Mouse (Mus musculus) myocyte (in vitro differentiated cells): Measurements from ENCODE around the gene Lztfl1.

Source experiments
- CEBPB ChIP-seq: IDR thresholded peaks from 2 replicates; pipeline ENCODE4 v1.6.1; 2011; ENCODE audit warnings: mild to moderate bottlenecking, moderate library complexity; ENCODE audit not compliant: poor library complexity, insufficient read depth, severe bottlenecking
- E2F4 ChIP-seq: IDR thresholded peaks from one replicate; pipeline ENCODE4 v1.6.1; 2011; ENCODE audit warnings: mild to moderate bottlenecking, control low read depth, moderate library complexity; ENCODE audit not compliant: insufficient read depth
- MAX ChIP-seq: IDR thresholded peaks from one replicate; pipeline ENCODE4 v1.6.1; 2011; ENCODE audit warnings: low read depth, mild to moderate bottlenecking, control low read depth
- MYOD1 ChIP-seq, 3 experiments: IDR thresholded peaks; one replicate each; pipeline ENCODE4 v1.6.1; 2011; ENCODE audit warnings: control low read depth in 2 of 3, low read depth in 2 of 3, mild to moderate bottlenecking in 2 of 3, moderate library complexity in 1 of 3; ENCODE audit not compliant: insufficient read length in 2 of 3, control insufficient read depth in 1 of 3
- MYOG ChIP-seq, 3 experiments: IDR thresholded peaks; one replicate each; pipeline ENCODE4 v1.6.1; 2011; ENCODE audit warnings: control low read depth in 2 of 3, low read depth in 2 of 3, mild to moderate bottlenecking in 2 of 3; ENCODE audit not compliant: insufficient read length in 2 of 3, control insufficient read depth in 1 of 3, insufficient read depth in 1 of 3
- POLR2A ChIP-seq: IDR thresholded peaks from one replicate; pipeline ENCODE4 v1.6.1; 2011; ENCODE audit warnings: low read depth, mild to moderate bottlenecking, control low read depth, moderate library complexity; ENCODE audit not compliant: insufficient read length
- POLR2AphosphoS2 ChIP-seq: IDR thresholded peaks from one replicate; pipeline ENCODE4 v1.6.1; 2011; ENCODE audit warnings: low read depth, control low read depth; ENCODE audit not compliant: insufficient read length
- REST ChIP-seq: IDR thresholded peaks from one replicate; pipeline ENCODE4 v1.6.1; 2011; ENCODE audit warnings: mild to moderate bottlenecking, control low read depth, moderate library complexity; ENCODE audit not compliant: insufficient read depth, insufficient read length
- TCF12 ChIP-seq: IDR thresholded peaks from one replicate; pipeline ENCODE4 v1.6.1; 2011; ENCODE audit warnings: mild to moderate bottlenecking, control low read depth; ENCODE audit not compliant: poor library complexity, insufficient read depth, severe bottlenecking

DNA sequence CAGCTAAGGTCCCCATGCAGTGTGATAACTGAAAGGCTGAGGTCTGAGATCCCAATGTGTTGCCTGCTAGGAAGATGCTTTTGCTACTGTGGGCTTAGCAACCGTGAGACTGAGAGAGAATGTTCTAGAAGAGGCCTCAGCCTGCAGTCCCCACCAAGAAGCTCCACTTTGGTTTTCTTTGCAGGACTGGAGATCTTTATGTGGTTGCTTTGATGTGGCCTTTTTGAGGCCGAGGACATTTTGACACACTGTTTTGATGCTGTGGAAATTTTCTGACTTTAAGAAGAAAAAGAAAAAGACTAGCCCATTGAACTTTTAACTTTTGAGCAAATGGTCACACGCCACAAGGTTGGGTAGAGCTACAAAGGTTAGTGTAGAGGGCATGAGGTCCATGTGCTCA, 43.3 kb upstream of the Lztfl1 start:
- TF ChIP-seq REST: no peak
- TF ChIP-seq POLR2A: no peak
- TF ChIP-seq MYOG (IDR thresholded peaks at IDR 0.05; ENCODE audit: control insufficient read depth in 1 of 3, insufficient read depth in 1 of 3, insufficient read length in 2 of 3, low read depth in 2 of 3): no peak
- no peak for TF ChIP-seq MYOD1 (IDR thresholded peaks at IDR 0.05; ENCODE audit: control insufficient read depth in 1 of 3, insufficient read length in 2 of 3, low read depth in 2 of 3)
- TF ChIP-seq CEBPB: no peak
- TF ChIP-seq MAX: no peak
- TF ChIP-seq POLR2AphosphoS2: no peak
- no peak for TF ChIP-seq E2F4
- TF ChIP-seq TCF12: no peak
